14 mouse cellular contexts compared by ENCODE assay signal in the genomic region with DNA sequence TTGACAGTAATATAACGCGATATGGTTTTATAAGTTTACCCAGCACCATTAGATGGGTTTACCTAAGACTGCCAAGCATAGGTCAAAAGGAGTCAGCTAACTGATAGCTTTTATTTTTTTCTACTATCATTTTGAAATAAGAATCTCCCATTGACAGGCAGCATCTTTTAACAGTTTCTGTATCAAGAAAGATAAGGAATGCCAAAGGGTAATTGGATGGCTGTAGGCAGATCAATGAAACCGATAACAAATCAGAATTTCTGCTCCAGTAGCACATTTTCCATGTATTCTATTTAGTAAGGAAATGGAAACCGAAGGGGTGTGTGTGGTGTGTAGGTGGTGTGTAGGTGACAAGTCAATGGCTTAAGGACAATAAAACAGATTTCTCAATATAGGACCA. TPM values are rescaled to one million over a fixed set of nuclear protein-coding genes. Genes with fewer than 3 reads are reported as not detected.
DNase-seq lines count a peak whose midpoint lies in the region; ATAC-seq and TF ChIP-seq lines count a peak whose summit lies in the region.
"Had no signal": no experiment of that assay in that cellular context is flagged by ENCODE, and none has a peak within 500 bp of the region (broad histone marks: within the 10 kb centered on the region; RNA-seq: fewer than 3 reads in every experiment).

No protein-coding gene starts in this region.

- no peaks in the 10 kb centered on the region for H3K27me3 ChIP-seq in heart, embryonic 15.5 days
- no peaks in the 10 kb centered on the region for H3K27me3 ChIP-seq in CH12.LX (replicated peaks)
- no peaks in the 10 kb centered on the region for H3K27me3 ChIP-seq in intestine, embryonic 16.5 days (replicated peaks; ENCODE audit: control insufficient read depth, insufficient read depth, low read length)
- H3K27me3 ChIP-seq in liver, embryonic 15.5 days: no peaks in the 10 kb centered on the region

- no peaks in the 10 kb centered on the region for H3K36me3 ChIP-seq in heart, embryonic 15.5 days
- H3K36me3 ChIP-seq in CH12.LX (replicated peaks in 1 of 2; ENCODE audit: control insufficient read depth in 1 of 2, insufficient read depth in 1 of 2, low read length in 1 of 2): peaks cover 0 to 2% of the 10 kb centered on the region in 2 experiments
- H3K36me3 ChIP-seq in intestine, embryonic 16.5 days (ENCODE audit: control insufficient read depth, insufficient read depth, low read length): no peaks in the 10 kb centered on the region
- H3K36me3 ChIP-seq in liver, embryonic 15.5 days (replicated peaks): 0 out of 2 replicates have a peak, but pooled peaks cover 1% of the 10 kb centered on the region

- 0 out of 2 replicates have a peak overlapping the region, but pooled peaks have one; percentile 33 for H3K9ac ChIP-seq in heart, embryonic 15.5 days
- H3K9ac ChIP-seq in CH12.LX (ENCODE audit: insufficient read depth, low read depth): no peak overlapping the region; the same call in 1 of the 2 replicates
- no peak overlapping the region for H3K9ac ChIP-seq in intestine, embryonic 16.5 days (ENCODE audit: low read depth, low read length)
- no peak overlapping the region for H3K9ac ChIP-seq in liver, embryonic 15.5 days

- WGBS in heart, embryonic 15.5 days: 71% methylated on average over 4 of the region's 4 CpGs
- 58% methylated on average over 4 of the region's 4 CpGs for WGBS in intestine, embryonic 16.5 days
- 77% methylated on average over 4 of the region's 4 CpGs for WGBS in liver, embryonic 15.5 days (ENCODE audit: insufficient replicate concordance)

- no peak overlapping the region for H3K4me2 ChIP-seq in heart, embryonic 15.5 days
- H3K4me2 ChIP-seq in CH12.LX (ENCODE audit: insufficient read depth, low read depth, poor library complexity, severe bottlenecking): peak overlapping the region; percentile 39; the same call in 1 of the 2 replicates
- 0 out of 2 replicates have a peak overlapping the region, but pooled peaks have one; percentile 4 for H3K4me2 ChIP-seq in intestine, embryonic 16.5 days (ENCODE audit: low read depth, low read length)
- peak overlapping the region; percentile 92 for H3K4me2 ChIP-seq in liver, embryonic 15.5 days

- in situ Hi-C loops in CH12.LX (cut with MboI; ENCODE audit: low pct_ligation_motif_present, low pct_unique_long_range_greater_than_20kb, low sequenced_read_pairs): no loop called here

- no peak for TF ChIP-seq CTCF in CH12.LX (conservative IDR thresholded peaks at IDR 0.05 in 1 of 2, IDR thresholded peaks at IDR 0.05 in 1 of 2; ENCODE audit: low read depth in 2 of 2, low read length in 2 of 2)

- H3K4me1 ChIP-seq in heart, embryonic 15.5 days (replicated peaks): peaks cover 12% of the 10 kb centered on the region
- peaks cover 7 to 15% of the 10 kb centered on the region in 2 experiments; a peak in 3 of 4 replicates for H3K4me1 ChIP-seq in CH12.LX (ENCODE audit: control insufficient read depth in 1 of 2, insufficient read depth in 2 of 2)
- H3K4me1 ChIP-seq in intestine, embryonic 16.5 days (ENCODE audit: control insufficient read depth, insufficient read depth, low read length): peaks cover 11% of the 10 kb centered on the region
- peaks cover 43% of the 10 kb centered on the region for H3K4me1 ChIP-seq in liver, embryonic 15.5 days (replicated peaks)

- dilution Hi-C loops in CH12.LX (cut with MboI; ENCODE audit: extremely low pct_ligation_motif_present, extremely low pct_unique_long_range_greater_than_20kb, low sequenced_read_pairs): no loop called here

- TF ChIP-seq EP300 in CH12.LX (IDR thresholded peaks at IDR 0.05; ENCODE audit: low read length): no peak

- no peak overlapping the region for H3K4me3 ChIP-seq in heart, embryonic 15.5 days
- peak overlapping the region in 1 of 3 experiments; percentile 74 for H3K4me3 ChIP-seq in CH12.LX (replicated peaks in 1 of 3; ENCODE audit: low read depth in 2 of 3, low read length in 2 of 3, poor library complexity in 1 of 3)
- H3K4me3 ChIP-seq in intestine, embryonic 16.5 days (ENCODE audit: low read length): no peak overlapping the region
- no peak overlapping the region; the same call in 1 of the 2 replicates for H3K4me3 ChIP-seq in liver, embryonic 15.5 days (replicated peaks)

- H3K79me2 ChIP-seq in CH12.LX (replicated peaks; ENCODE audit: control insufficient read depth, extremely low read depth, insufficient read depth, poor library complexity, severe bottlenecking): peaks cover 17% of the 10 kb centered on the region

- TF ChIP-seq POLR2A in CH12.LX (IDR thresholded peaks at IDR 0.05; ENCODE audit: low read depth, low read length): no peak

- DNase-seq in heart, postnatal 36 days: no peak
- no peak for DNase-seq in CH12.LX (ENCODE audit: extremely low read depth)
- no peak for DNase-seq in frontal cortex, postnatal 10 days (ENCODE audit: low spot score in 2 of 2)
- no peak for DNase-seq in spleen, postnatal 10 days (ENCODE audit: low spot score in 2 of 2)
- DNase-seq: cerebellum, adult 9-11 months; embryo, embryonic 11 days; heart, postnatal 10 days; lung, adult 2 months; midbrain, embryonic 14.5 days; spleen, adult 18-20 months had no signal

- ATAC-seq in heart, embryonic 15.5 days (replicated peaks; ENCODE audit: insufficient number of reproducible peaks, insufficient read depth, low FRiP score, low read depth): no peak
- no peak for ATAC-seq in intestine, embryonic 16.5 days
- ATAC-seq in liver, embryonic 15.5 days (ENCODE audit: insufficient read depth): no peak
- ATAC-seq: hindbrain, embryonic 16.5 days had no signal

- 0 out of 2 replicates have a peak overlapping the region, but pooled peaks have one; percentile 24 for H3K27ac ChIP-seq in heart, embryonic 15.5 days
- H3K27ac ChIP-seq in CH12.LX (ENCODE audit: insufficient read depth, low read depth): no peak overlapping the region
- H3K27ac ChIP-seq in intestine, embryonic 16.5 days (ENCODE audit: low read length): no peak overlapping the region
- 0 out of 2 replicates have a peak overlapping the region, but pooled peaks have one; percentile 9 for H3K27ac ChIP-seq in liver, embryonic 15.5 days (replicated peaks)

- TF ChIP-seq RAD21 in CH12.LX (IDR thresholded peaks at IDR 0.05; ENCODE audit: low read depth, low read length): no peak

- H3K9me3 ChIP-seq in heart, embryonic 15.5 days (replicated peaks): no peaks in the 10 kb centered on the region
- H3K9me3 ChIP-seq in CH12.LX (replicated peaks; ENCODE audit: low read length): no peaks in the 10 kb centered on the region
- no peaks in the 10 kb centered on the region for H3K9me3 ChIP-seq in intestine, embryonic 16.5 days (ENCODE audit: control insufficient read depth, low read length)
- H3K9me3 ChIP-seq in liver, embryonic 15.5 days (replicated peaks): no peaks in the 10 kb centered on the region

- intact Hi-C loops in heart, postnatal 36 days (cut with DNase I): loop anchor here (5.0 to 10.0 kb wide), 2 partner anchors 41 to 206 kb away; partner anchors contain the start of gene Rab33b

TF ChIP-seq in CH12.LX, 34 proteins besides CTCF, POLR2A, EP300 and RAD21:
- TF ChIP-seq CHD1 (IDR thresholded peaks at IDR 0.05; ENCODE audit: low read depth, low read length) (no peak), SMC3 (IDR thresholded peaks at IDR 0.05; ENCODE audit: low read depth, low read length) (no peak), USF2 (conservative IDR thresholded peaks at IDR 0.05; ENCODE audit: low read depth, low read length) (no peak), MYC (IDR thresholded peaks at IDR 0.05; ENCODE audit: low read depth, low read length) (no peak), IRF4 (IDR thresholded peaks at IDR 0.05; ENCODE audit: low read depth, low read length) (no peak), ZKSCAN1 (IDR thresholded peaks at IDR 0.05; ENCODE audit: borderline replicate concordance, low read depth, low read length) (no peak), RCOR1 (conservative IDR thresholded peaks at IDR 0.05; ENCODE audit: low read depth, low read length) (no peak), HCFC1 (IDR thresholded peaks at IDR 0.05; ENCODE audit: low read depth, low read length) (no peak), MAFK (IDR thresholded peaks at IDR 0.05; ENCODE audit: insufficient replicate concordance, low read length) (no peak), UBTF (IDR thresholded peaks at IDR 0.05; ENCODE audit: low read depth, low read length) (no peak), MAX (IDR thresholded peaks at IDR 0.05; ENCODE audit: low read length) (no peak), ZMIZ1 (IDR thresholded peaks at IDR 0.05; ENCODE audit: low read depth, low read length) (no peak)

RNA-seq across cellular contexts. Expression of gene Noct, which starts 54.2 kb away (rescaled TPM):
- polyA plus RNA-seq in heart, embryonic 15.5 days (2015; fragmentation: Nextera tagmentation; extraction: Ambion mirVana): 9.7 and 10.3 TPM in 2 replicates
- 10 to 100 TPM; 33.6 to 35.1 TPM for total RNA-seq in heart, postnatal 36 days (2021)
- total RNA-seq in CH12.LX (2012; rRNA removed) (8.7 and 10.2 TPM in 2 replicates), CH12.LX (2014; rRNA removed) (13.8 and 14.5 TPM in 2 replicates)
- polyA plus RNA-seq in CH12.LX (2012; ENCODE audit: insufficient read length, low read depth): 9.9 and 12.0 TPM in 2 replicates
- 4.9 TPM in 2 replicates for polyA plus RNA-seq in intestine, embryonic 16.5 days (2015; fragmentation: Nextera tagmentation; extraction: Ambion mirVana)
- 22.0 and 24.2 TPM in 2 replicates for polyA plus RNA-seq in liver, embryonic 15.5 days (2015; fragmentation: Nextera tagmentation; extraction: Ambion mirVana)

Comparison
In these comparisons a context has a peak if more than half of its experiments do, and no peak if none do; other contexts are left out.
1. H3K27ac ChIP-seq: peak in heart, embryonic 15.5 days (single experiment) and liver, embryonic 15.5 days (single experiment); none in CH12.LX (single experiment) and intestine, embryonic 16.5 days (single experiment).